Mouse (Mus musculus): ENCODE data around the gene Tgm7.
A peak's percentile ranks its signal among the peaks of the same experiment; 100 is the strongest.
"Not testable (repeated sequence)": the region's sequence is repeated elsewhere in the genome, so short reads cannot be mapped to it uniquely, and the experiment has no call there.

Tgm7 gene

DNA sequence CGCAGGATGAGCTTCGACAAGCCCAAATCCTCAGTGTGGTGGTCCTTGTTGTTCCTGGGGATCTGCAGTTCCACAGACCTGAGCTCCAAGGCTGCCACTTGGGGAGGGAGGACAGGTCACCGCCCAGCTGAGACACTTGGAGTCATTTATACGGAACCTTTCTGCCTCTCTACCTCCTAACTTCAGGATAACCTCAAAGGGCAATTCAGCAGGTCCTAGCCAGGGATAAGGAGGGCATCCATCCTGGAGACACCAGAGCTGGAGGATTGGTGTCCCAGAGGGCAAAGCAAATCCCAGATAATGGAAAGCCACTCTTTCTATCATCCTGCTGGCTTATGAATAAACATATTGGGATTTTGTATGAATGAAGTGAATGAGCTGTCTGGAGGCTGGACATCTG lies at the start of gene Tgm7:
Tgm7 (minus strand) TSS at position 101 of the 400 bp plus-strand sequence.
- DNase-seq: no peak

DNA sequence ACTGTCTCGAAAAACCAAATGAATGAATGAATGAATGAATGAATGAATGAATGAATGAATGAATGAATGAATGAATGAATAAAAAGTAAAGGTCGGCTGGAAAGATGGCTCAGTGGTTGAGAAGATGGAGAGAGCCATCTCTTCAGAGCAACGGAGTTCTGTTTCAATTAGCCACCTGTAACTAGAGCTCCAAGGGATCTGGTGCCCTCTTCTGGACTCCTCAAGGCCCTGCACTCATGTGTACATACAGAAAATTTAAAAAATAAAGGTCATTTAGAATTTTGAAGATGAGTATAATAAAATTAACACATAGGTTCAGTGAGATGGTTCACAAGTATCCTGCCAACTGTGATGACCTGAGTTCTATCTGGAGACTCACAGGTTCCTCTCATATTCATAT lies 43.5 kb upstream of the Tgm7 start:
- peak in 1 of 2 experiments; percentile 19 for DNase-seq

DNA sequence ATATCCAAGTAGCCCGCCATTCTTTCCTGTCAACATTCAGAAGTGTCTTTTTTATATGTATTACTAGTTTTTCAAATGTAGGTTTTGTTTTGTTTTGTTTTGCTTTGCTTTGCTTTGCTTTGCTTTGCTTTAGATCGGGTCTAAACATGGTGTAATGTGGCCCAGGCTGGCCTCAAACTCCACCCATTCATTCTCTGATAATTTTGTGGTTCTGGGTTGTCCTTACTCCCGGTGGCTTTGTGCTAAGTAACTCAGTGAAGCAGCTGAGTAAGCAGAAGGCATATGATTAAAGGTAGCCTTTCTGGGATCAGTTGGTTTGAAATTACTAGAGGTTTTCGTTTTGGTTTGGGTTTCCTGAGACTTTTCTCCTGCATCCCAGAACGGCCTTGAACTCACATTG lies 40.1 kb upstream of the Tgm7 start:
- DNase-seq: no peak

DNA sequence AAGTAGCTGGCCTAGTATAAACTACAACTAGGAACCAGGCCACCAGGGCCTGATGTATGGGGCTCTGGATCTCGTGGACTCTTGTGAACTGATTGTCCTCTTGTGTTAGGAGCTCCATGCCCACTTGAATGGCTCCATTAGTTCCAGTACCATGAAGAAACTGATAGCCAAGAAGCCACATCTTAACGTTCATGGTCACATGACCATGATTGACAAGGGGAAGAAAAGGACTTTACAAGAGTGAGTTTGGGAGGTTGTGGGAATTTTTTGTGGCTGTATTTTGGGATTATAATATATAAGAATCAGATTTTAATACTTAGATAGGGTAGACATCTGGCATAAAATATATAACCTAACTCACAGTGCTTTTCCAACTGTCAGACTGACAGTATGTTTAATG lies 32.8 kb upstream of the Tgm7 start:
- DNase-seq: no peak

DNA sequence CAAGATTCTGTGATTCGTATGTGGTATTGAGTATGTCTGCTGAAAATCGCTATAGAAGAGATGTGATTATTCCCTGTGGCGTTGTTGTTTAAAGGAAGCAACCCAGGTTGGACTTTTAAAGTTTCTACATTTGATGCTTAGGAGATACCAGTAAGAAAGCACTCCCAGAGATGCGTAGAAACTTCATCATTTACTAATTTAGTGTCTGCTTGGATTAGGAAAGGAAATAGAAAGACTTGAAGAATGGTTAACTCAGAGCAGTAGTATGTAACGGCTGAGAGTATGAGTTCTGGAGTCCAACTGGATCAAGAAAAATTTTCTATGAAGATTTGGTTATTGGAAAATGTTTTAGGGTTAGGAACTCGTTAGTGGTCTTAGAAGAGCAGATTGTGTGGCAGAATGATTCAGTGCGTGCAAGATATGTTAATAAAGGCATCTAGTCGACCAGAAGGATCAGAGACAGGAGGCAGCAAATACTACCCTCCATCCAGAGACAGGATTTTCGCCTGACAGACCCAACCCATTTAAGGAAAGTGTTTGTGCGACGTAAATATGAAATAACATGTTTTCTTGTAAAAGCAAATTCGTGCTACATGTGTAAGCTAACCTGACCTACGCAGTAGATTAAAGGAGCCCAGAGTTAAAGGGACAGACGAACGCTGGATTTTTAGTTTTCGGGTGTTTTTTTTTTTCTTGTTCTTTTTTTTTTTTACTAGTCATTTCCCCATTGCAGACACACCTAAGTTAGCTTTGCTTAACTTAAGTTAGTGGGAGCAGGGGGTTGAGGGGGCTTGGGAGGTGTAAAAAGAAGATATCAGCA lies 31.8 kb upstream of the Tgm7 start:
- no peak for DNase-seq

DNA sequence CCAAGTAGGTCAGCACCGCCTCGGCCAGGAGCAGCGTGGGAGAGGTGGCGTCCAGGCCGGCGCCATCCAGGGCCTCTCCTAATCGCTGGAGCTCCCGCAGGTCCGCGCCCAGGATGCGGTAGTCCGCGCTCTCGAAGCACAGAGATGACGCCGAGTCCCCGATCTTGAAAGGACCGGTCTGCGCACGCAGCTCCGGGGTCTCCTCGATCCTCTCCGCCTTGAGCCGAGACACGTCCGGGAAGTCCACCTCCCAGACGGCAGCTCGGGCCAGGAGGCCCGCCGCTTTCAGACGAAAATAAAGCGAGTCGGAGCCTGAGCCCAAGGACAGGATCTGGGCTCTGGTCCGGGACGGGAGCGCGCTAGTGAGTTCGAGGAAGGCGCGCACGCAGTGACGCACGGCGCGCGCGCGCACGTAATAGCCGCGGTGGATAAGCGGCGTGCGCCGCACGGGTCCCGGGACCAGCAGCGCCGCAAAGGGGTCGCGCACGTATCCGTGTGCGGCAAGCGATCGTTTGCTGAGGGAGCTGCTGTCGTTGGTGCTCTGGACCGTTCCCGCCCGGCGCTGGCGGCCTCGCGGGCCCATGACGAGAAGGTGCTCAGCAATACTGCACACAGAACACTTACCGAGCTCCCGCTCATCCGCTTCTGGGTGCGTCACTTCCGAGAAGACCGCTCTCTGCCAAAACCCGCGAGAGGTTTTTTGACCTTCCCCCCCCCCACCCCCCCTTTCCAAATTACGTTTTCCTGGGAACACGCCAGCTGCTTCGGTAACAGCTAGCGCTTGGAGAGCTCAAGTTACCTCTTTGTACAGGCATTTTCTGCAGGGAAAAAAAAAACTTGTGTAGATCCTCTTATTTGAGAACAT lies 30.7 kb upstream of the Tgm7 start, which contains the start of the genes Adal and Lcmt2:
Adal (plus strand) TSS at position 411 of the 865 bp plus-strand sequence.
Lcmt2 (minus strand) TSS at position 636 of the 865 bp plus-strand sequence.
- DNase-seq: peak; percentile 90 to 94

DNA sequence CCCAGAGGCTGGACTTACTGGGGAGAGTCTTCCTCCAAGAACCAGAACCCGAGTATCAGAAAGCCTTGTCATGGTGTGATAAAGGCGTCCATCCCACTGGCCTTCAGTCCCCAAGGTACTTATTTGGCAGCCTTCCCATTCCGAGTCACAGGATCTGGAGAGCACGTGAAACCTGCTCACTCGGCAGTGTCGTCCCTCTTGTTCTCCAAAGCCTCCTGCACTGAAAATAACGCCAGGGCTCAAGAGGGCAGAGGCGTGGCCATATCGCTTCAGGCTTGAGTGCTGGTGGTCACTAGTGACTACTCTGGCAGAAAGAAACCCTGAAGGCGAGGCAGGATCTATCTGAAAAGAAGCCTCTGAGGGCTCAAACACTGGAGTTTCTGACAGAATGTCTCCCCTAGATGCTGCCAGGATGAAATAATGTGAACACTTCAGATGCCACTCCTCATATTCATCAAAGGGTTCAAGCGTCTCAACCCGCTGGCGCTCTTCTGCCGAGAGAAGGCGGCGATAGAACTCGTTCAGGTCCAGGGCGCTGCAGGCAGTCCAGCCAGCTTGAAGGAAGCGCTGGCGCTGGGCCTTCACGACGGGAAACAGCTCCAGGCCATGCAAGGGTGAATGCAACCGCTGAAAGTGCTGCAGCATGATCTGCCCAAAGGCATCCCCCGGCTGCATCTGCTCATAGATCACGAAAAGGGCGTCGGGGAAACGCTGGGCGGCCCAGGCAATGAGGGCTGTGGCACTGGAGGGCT lies 29.8 kb upstream of the Tgm7 start:
- peak; percentile 83 to 84 for DNase-seq

DNA sequence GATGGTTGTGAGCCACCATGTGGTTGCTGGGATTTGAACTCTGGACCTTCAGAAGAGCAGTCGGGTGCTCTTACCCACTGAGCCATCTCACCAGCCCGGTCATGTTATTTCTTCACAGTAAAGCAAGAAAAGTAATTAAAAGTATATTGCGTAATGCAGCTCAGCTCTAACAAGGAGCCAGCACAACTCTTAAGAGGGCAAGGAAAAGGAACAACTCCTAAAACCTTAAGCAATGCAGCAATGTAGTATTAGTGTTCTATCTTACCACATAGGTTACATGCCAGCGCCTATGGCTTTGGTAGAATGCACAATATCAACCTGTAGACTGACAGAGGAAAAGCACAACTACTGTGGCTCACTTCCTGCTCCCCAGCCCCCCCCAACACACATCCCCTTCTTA lies 27.8 kb upstream of the Tgm7 start:
- DNase-seq: no peak

DNA sequence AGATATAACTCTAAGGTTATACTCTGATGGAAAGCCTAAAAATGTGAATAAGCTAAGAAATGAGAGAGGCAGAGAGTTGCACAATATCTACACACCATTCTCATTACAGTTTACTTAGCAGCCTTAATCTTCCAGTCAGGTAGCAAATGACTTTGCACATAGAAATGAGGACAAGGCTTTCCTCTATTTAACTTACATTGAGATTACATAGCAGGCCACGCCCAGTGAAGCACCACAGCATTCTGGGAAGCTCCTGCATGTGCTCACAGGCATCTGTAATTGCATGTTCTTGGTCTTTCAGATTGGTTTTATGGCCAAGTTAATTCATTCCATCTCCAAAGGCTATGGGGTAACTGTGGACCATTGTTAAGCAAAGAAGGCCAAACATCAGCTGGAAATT lies 23.2 kb upstream of the Tgm7 start:
- DNase-seq: no peak

DNA sequence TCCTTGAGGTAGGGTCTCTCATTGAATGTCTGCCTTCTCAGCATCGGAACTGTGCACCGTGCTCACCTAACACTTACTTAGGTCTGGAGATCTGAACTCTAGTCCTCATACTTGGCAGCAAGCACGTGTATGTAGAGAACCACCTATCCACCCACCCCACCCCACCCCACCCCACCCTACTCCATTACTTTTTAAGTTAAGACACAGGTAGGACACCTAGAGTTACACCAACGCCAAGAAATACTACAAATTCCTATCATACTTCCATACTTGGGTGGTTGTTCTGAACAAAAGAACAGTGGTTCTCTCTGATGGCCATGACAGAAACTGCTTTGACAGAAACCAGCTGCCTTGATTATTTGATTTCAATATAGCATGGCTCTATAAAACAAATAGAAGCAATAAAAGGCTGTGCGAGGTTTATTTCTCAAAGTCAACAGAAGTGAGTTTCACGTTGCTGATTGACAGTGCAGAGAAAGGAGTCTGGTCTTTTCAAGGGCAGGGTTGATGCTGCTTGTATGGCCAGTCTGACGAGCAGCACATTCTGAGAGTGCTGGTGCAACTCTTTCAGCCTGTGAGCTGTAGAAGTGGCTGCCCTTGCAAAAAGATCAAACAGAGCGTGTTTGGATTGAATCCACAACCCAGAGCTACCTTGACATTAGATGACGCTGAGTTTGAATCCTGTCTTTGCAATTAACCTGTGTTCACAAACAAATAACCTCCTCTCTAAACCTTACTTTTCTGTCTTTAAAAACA lies 19.4 kb upstream of the Tgm7 start:
- DNase-seq: no peak

DNA sequence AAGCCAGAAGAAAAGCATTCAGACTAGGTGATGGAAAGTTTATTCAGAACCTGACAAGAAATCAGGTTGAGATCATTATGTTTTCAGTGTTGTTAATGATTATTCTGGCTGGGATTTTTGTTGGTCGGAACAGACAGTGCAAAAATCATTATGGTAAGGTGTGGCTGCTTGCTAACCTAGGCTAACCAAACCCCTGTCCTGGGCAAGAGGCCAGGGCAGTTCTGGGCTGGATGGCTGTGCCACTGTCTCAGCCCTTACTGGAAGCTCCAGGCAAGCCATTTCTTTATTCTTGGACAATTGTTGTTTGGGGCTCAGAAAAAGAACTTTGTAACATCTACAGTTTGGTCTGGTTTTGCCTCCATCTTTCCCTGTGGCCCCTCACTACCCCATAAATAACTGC lies 17.9 kb upstream of the Tgm7 start:
- peak; percentile 31 to 67 for DNase-seq

DNA sequence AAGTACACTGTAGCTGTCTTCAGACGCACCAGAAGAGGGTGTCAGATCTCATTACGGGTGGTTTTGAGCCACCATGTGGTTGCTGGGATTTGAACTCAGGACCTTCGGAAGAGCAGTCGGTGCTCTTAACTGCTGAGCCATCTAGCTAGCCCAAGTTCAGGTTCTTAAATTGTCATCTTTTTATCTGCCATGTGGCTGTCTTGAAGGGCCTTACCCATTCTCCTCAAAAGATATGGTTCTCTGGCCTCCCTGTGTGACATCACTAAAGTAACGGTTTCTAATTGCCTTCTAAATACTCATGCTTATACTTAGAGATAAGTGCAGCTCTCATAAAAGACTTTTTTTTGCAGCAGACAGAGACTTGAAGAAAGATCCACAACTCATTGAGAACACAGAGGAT lies 16.7 kb upstream of the Tgm7 start:
- DNase-seq: not testable (repeated sequence)

DNA sequence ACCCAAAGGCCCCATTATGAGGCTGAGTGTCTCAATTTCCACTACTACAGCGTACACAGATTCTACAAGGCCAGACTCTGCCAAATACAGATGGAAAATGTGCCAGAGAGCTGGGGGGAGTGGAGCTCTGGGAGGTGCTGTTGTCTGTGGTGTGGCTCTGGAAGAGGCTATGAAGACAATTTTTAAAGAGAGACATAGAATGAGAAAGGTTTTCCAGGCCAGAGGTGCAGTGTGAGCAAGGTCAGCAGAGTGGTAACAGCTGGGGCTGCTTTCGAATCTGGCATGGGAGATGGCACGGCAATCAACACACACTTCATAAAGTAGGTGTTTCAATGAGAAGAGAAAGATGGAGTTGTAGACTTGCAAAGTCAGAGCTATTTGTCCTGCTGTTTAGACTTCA lies 9.7 kb upstream of the Tgm7 start:
- DNase-seq: no peak

DNA sequence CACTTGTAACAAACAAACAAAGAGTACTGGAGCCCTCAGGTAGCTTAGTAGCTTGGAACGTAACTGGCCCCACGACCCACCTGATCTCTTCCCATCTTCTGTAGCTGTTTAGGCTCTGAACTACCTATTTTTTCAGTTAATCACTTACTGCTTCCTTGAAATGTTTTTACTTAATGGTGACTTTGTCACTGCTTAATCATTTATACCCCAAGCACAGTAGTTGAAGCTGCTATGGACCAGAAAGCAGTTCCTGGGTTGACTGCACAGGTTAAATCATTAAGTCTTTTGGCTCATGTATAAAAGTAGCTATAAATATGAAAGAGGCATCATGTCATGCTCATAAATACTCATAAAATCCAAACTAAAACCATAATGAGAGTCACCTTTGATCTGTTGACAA lies 5.8 kb upstream of the Tgm7 start:
- no peak for DNase-seq

DNA sequence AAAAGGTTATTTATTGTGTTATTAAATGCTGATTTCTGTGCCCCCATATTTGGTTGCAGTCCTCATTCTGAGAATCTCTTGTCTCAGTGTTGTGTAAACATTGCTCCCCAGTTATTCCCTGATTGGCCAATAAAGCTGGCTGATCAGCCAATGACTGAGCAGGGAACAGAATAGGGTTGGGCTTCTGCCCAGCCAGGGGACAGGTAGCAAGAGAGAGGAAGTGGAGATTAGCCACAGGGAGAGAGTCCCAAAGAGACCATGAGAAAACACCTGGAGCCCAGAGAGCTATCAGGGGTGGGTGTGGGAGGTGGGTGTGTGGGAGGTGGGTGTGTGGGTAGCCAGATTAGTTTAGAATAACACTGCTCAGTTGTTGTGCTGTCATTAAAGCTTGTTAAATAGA lies 3.7 kb downstream of the Tgm7 start:
- no peak for DNase-seq

DNA sequence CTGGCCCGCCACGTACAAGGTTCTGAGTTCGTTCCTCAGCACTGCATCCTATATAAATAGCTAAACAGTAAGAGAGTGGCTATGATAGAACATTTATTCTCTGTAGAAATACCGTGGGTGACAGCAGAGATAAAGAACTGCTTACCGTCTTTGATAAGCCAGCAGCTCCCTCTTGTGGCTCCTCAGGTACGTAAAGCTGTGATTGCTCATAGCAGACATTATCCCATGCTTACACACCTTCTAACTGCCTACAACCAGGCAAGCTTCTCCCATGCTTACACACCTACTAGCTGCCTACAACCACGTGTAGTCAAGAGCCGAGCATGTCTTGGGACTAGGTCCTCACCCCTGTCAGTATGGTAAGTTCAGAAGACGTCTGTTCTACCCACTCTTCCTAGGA lies 7.5 kb downstream of the Tgm7 start:
- DNase-seq: peak; percentile 74 to 88

DNA sequence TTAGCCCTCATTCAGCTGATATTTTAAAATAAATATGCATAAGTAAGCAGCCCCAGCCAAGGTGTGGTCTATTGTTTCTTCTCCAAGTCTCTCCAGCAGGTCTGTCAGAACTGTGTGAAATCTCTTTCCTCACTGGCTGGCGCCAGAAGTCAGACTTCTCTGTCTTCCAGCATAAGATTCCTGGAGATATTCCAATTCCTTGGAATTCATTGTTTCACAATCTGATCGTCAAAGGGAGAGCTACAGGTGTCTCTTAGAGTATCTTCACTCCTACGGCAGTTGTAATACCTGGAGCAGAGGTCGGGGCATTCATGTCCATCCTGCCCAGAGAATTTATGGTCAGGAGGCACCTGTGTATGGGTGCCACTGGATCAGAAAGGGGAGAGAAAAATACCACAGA lies 19.8 kb downstream of the Tgm7 start:
- DNase-seq: no peak

DNA sequence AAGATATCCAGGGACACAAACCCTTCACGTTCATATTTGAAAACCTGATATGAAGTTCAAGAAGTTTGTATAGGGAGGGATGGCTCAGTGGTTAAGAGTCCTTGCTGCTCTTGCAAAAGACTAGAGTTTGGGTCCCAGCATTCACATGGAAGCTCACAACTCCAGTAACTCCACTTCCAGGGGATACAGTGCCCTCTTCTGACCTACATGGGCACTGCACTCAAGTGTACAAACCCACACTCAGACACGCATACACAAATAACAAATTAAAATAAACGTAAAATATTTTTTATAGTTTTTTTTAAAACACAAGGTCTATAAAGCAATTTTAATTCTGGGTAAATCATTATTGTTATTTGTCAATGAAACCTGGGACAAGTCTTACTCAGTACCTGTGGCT lies 21.1 kb downstream of the Tgm7 start:
- no peak for DNase-seq

DNA sequence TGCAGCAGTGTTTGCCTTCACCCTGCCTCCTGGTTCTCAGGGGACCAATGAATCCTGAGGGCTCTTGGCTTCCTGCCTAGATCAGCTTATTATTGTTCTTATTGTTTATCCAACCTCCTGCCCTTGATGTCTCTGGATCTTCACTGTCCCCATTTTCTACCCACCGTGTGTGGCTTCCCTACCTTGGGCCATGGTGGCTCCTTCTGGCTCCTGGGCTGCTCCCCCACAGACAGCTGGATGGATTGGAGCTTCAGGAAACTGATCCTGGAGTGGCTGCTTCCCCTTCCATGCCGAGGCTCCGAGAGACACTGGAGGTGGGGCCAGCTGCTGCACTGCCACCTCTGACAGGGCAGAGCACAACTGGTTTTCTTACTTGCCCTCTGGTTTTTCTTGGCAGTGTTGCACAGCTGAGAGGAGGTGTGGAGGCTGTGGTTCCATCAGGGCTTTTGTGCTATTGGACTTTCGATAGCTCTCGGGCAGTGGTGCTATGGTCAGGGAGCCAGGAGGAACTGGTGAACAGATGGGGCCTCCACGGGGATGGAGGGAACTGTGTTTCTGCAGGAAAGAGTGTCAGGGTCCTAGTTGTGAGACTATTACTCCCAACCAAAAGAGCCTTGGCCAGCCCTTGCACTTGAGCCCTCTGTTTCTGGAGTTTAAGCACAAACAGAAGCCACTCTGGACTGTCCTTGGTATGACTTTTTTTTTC lies 24.0 kb downstream of the Tgm7 start, which contains the start of gene Tgm5:
Tgm5 (minus strand) TSS at position 362 of the 706 bp plus-strand sequence.
- DNase-seq: peak; percentile 7 to 18

DNA sequence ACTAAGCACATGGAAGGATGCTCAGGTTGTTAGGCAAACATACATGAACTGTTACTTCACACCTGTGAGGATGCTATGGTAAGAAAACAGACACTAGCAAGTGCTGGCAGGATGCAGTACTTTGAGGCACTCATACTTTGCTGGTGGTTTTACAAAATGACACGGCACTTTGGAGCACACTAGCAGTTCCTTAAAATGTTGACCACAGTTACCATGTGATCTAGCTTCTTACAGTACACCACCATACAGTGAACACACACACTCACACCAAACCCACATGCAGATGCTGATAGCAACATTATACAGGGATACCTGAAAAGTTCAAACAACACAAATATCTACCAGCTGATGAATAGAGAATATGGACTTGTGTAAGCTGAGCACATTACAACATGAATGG lies 27.0 kb downstream of the Tgm7 start:
- no peak for DNase-seq

DNA sequence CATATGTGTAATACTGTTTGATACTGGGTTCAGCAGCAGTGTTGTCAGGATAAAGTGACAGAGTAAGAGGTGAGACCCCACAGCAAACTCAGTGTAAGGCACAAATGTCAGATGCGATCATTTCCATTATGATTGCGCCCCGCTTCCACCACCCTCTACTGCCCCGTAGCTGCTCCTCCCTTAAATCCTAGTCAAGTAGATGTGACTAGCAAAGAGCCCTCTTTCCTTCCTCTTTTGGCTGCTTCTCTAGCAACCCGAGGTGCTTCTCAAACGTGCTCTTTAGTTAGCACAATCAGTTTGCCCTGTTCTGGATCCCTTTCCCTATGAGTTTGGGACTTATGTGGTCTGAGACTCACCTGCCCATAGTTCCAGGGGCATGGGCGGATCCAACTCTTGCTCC lies 34.8 kb downstream of the Tgm7 start:
- DNase-seq: no peak

DNA sequence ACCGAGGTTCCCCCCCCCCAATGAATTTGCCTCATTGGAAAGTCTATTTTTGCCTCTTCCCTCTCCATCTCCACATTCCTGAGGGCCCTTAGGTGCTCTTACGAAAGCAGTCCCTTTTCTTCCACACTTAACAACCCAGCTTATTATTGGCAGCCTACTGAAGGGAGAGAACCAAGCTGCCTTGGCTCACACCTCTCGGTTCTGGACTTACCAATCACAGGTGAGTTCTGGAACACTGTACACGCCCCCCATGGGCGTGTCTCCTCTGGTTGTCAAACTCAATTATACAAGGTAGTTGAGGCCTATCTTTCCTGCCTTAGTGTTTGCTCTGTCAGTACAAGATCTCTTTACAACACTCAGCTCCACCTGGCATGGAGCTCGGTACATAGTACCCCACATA lies 37.7 kb downstream of the Tgm7 start:
- DNase-seq: no peak

Measured in kidney, postnatal 36 days (tissue).